Mouse (Mus musculus): ENCODE measurements around the gene Kctd10. TPM values are rescaled to one million over a fixed set of nuclear protein-coding genes. Genes with fewer than 3 reads are reported as not detected.

Gene Kctd10
- polyA plus RNA-seq, 1 experiment from 2014 or later: 86.2 TPM

DNA sequence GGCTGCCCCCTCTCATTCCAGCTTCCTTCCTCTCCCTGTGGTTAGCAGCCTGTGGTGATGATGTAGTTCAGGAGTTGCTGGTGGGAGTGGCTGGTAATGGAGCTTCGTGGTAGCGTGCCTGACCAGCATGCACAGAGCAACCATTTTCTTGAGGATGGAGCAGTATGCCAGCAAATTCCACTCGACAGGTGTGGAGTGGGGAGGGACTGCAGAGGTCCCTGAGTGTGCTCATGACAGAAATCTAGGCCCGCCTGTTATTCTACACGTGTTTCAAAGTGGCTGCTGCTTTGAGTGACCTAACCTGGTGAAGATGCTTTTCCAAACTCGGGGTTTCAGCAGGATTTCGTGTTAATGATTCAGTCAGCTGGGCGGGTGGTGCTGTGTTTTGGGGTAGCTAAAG lies 4.1 kb upstream of the Kctd10 start:
- Histone ChIP-seq H3K27me3 (ENCODE audit: control insufficient read depth, insufficient read depth, low read length) (no peaks in the 10 kb centered on the region), H3K36me3 (ENCODE audit: control insufficient read depth, insufficient read depth, low read length) (peaks cover 50% of the 10 kb centered on the region), H3K4me1 (ENCODE audit: control insufficient read depth, insufficient read depth, low read length) (peaks cover 9% of the 10 kb centered on the region), H3K4me2 (replicated peaks; ENCODE audit: low read depth, low read length) (no peak overlapping the region), H3K4me3 (ENCODE audit: low read length) (no peak overlapping the region), H3K9me3 (ENCODE audit: control insufficient read depth, low read length) (no peaks in the 10 kb centered on the region), H3K9ac (ENCODE audit: low read depth, low read length) (no peak overlapping the region), H3K27ac (ENCODE audit: low read depth, low read length) (no peak overlapping the region)
- ATAC-seq (ENCODE audit: low FRiP score, low TSS enrichment): no peak
- WGBS: 93% methylated on average over 8 of the region's 8 CpGs

DNA sequence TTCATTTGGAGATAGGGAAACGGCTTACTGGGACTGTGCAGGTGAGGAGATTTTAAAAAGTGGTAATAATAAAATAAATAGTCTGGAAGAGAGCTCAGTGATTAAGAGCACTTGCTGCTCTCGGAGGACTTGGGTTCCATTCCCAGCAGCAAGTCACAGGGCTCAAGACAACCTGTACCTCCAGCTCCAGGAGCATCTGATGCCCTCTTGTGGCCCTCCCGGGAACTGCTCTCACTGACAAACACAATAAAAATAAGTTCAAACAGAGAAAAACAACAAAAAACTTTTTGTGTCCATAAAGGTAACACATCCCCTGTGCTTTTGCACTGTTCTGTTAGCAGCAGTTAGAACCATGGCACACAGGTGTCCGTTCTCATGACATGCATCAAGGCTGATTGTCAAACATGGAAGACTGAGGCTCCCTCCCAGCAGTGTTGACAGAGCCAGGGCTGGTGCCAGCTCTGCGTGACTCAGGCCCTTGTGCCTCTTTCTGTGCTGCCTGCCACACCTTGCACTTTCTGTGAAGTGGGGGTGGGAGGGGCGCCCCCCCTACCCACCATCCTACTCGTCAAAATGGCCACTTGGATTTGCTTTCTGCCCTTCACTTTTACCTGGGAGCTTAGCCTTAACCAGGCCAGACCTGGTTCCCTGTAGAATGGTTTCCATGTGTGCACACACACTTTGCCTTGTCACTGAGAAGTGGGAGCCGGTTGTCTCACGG lies 3.0 kb upstream of the Kctd10 start:
- Histone ChIP-seq H3K9ac (ENCODE audit: low read depth, low read length) (no peak overlapping the region), H3K27ac (ENCODE audit: low read depth, low read length) (no peak overlapping the region), H3K4me1 (ENCODE audit: control insufficient read depth, insufficient read depth, low read length) (peaks cover 17% of the 10 kb centered on the region), H3K9me3 (ENCODE audit: control insufficient read depth, low read length) (no peaks in the 10 kb centered on the region), H3K36me3 (ENCODE audit: control insufficient read depth, insufficient read depth, low read length) (peaks cover 39% of the 10 kb centered on the region), H3K27me3 (ENCODE audit: control insufficient read depth, insufficient read depth, low read length) (no peaks in the 10 kb centered on the region), H3K4me2 (replicated peaks; ENCODE audit: low read depth, low read length) (no peak overlapping the region), H3K4me3 (ENCODE audit: low read length) (no peak overlapping the region)
- ATAC-seq (ENCODE audit: low FRiP score, low TSS enrichment): no peak
- 84% methylated on average over 9 of the region's 9 CpGs for WGBS

DNA sequence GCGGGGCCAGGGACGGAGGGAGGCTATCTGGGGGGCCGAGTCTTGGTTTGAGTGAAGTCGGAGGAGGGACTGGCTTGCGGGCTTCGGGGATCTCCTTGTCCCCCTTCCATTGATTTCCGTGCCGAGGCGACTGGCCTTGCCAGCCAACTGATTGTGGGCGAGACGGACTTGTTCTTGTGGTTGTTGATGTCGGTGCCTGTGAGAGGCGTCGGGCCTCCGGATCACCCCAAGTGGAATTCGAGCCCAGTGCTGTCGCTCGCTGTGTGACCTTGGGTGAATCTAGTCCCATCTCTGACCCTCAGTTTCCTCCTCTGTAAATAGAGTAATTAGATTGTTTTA lies 674 bp upstream of the Kctd10 start:
- peak overlapping the region; percentile 80 for H3K4me2 ChIP-seq (replicated peaks; ENCODE audit: low read depth, low read length)
- ATAC-seq (ENCODE audit: low FRiP score, low TSS enrichment): peak; percentile 4; the same call in 1 of the 2 replicates
- peak overlapping the region; percentile 63 for H3K27ac ChIP-seq (ENCODE audit: low read depth, low read length)
- H3K27me3 ChIP-seq (ENCODE audit: control insufficient read depth, insufficient read depth, low read length): no peaks in the 10 kb centered on the region
- H3K4me1 ChIP-seq (ENCODE audit: control insufficient read depth, insufficient read depth, low read length): peaks cover 28% of the 10 kb centered on the region
- H3K9me3 ChIP-seq (ENCODE audit: control insufficient read depth, low read length): no peaks in the 10 kb centered on the region
- peak overlapping the region; percentile 95 for H3K4me3 ChIP-seq (ENCODE audit: low read length)
- peaks cover 15% of the 10 kb centered on the region for H3K36me3 ChIP-seq (ENCODE audit: control insufficient read depth, insufficient read depth, low read length)
- peak overlapping the region; percentile 96 for H3K9ac ChIP-seq (ENCODE audit: low read depth, low read length)
- 0% methylated on average over 18 of the region's 18 CpGs for WGBS

DNA sequence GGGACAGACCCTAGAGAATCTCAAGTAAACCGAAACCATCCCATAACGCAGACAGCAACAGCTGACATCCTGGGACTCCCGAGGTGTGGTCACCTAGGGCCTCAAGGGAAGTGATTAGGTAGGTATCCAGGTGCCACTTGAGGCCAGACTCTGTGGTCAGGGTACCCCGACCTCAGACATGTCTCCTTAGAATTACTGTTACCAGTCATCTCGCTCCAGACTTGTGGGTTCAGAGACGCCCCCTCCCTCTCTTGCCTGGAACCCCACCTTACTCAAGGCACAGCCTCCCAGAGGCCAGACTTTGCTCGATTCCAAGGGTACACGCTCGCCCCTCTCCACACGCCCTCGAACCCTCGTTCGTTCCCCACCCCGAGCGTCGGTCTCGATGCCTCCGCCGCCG lies 545 bp downstream of the Kctd10 start:
- Histone ChIP-seq H3K9ac (ENCODE audit: low read depth, low read length) (peak overlapping the region; percentile 96), H3K36me3 (ENCODE audit: control insufficient read depth, insufficient read depth, low read length) (peaks cover 8% of the 10 kb centered on the region), H3K27me3 (ENCODE audit: control insufficient read depth, insufficient read depth, low read length) (no peaks in the 10 kb centered on the region), H3K9me3 (ENCODE audit: control insufficient read depth, low read length) (no peaks in the 10 kb centered on the region), H3K4me2 (replicated peaks; ENCODE audit: low read depth, low read length) (peak overlapping the region; percentile 80), H3K27ac (ENCODE audit: low read depth, low read length) (peak overlapping the region; percentile 72), H3K4me1 (ENCODE audit: control insufficient read depth, insufficient read depth, low read length) (peaks cover 29% of the 10 kb centered on the region), H3K4me3 (ENCODE audit: low read length) (peak overlapping the region; percentile 95)
- 1% methylated on average over 20 of the region's 20 CpGs for WGBS
- peak; percentile 38 for ATAC-seq (ENCODE audit: low FRiP score, low TSS enrichment)

DNA sequence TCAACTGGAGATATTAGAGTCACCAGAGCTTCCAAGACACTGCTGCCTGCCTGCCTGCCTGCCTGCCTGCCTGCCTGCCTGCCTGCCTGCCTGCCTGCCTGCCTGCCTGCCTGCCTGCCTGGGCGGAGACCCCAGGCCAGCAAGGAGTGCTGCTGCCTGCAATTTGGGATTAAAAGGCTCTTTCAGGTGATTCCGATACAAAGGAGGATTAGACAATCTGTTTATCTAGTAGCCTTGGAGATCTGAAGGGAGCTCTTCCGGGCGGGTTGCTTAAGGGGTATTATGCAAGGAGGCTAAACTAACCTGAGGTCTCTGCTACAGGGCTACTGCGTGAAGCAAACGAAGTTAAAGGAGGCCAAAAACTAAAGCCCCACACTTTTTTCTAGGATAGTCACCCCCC lies 1.4 kb downstream of the Kctd10 start:
- Histone ChIP-seq H3K36me3 (ENCODE audit: control insufficient read depth, insufficient read depth, low read length) (peaks cover 11% of the 10 kb centered on the region), H3K9me3 (ENCODE audit: control insufficient read depth, low read length) (no peaks in the 10 kb centered on the region), H3K4me3 (ENCODE audit: low read length) (peak overlapping the region; percentile 95), H3K4me1 (ENCODE audit: control insufficient read depth, insufficient read depth, low read length) (peaks cover 29% of the 10 kb centered on the region), H3K27me3 (ENCODE audit: control insufficient read depth, insufficient read depth, low read length) (no peaks in the 10 kb centered on the region), H3K9ac (ENCODE audit: low read depth, low read length) (peak overlapping the region; percentile 96), H3K27ac (ENCODE audit: low read depth, low read length) (peak overlapping the region; percentile 62), H3K4me2 (replicated peaks; ENCODE audit: low read depth, low read length) (peak overlapping the region; percentile 80)
- WGBS: 63% methylated on average over 6 of the region's 6 CpGs
- ATAC-seq (ENCODE audit: low FRiP score, low TSS enrichment): no peak

DNA sequence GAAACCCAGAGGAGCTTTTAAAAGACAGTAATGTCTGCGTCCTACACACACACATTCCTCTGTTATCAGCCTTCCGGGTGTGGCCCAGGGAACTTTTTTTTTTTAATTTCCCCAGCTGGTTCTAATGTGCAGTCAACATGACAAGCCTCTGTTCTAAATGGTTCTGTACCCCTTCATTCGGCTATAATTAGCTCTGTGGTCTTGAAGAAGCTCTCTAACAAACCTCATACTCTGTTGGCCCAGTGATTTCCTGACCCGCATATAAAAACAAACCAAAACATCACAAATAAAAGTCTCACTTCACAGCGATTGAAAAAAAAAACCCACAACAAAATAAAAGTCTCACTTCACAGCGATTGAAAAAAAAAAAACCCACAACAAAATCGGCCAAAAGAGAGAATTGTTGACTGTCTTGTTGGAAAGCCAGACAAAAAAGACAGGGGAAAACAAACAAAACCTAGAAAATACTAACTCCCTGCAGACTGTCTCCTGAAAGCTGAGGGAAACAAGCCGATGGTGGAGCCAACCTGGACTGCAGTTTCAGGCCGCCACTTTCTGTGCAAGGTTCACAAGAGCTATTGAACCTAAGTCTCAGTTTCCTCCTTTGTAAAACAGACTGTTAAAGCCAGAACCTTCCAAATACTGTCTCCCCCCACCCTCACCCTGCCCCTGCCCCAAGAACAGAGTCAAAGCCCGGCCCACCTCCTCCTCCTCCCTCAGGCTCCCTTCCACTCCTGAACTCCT lies 2.0 kb downstream of the Kctd10 start:
- no peak overlapping the region; the same call in 1 of the 2 replicates for H3K9ac ChIP-seq (ENCODE audit: low read depth, low read length)
- H3K4me3 ChIP-seq (ENCODE audit: low read length): peak overlapping the region; percentile 95
- peaks cover 31% of the 10 kb centered on the region for H3K4me1 ChIP-seq (ENCODE audit: control insufficient read depth, insufficient read depth, low read length)

DNA sequence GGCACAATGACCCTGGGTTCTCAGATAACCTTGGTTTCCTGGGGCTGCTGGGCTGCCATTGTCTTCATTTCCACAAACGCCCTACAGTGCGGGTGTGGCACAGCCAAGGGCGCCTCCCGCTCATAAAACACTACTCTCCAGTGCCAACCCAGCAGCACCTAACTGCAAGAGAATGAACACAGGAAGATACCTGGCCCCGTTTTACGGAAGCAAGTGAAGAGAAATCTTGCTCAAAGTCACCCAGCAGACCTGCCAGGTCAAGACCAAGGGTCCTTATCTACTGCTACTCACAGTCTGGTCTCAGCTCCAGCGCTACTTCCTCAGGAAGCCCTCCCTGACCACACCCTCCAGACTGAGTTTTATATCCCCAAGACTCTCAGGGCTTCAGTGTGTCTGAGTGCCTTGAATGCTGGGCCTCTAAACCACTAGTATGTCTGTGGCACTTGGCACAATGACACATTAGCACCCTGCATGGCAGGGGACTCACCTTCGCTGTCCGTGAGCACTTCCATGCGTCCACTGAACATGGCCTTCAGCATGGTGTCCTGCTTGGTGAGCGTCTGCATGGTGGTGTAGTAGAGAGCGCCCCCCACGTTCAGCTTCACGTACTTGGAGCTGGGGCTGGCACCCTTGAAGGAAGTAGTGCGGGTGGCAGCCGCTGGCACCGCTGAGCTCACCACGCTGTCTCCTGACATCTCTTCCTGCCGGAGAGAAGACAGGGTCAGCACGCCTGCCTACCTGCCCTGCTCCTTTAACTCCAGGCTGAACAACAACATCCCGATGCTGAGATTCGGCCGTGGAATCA lies 5.7 kb downstream of the Kctd10 start:
- WGBS: 85% methylated on average over 23 of the region's 23 CpGs
- Histone ChIP-seq H3K9ac (ENCODE audit: low read depth, low read length) (no peak overlapping the region), H3K4me2 (replicated peaks; ENCODE audit: low read depth, low read length) (no peak overlapping the region), H3K9me3 (ENCODE audit: control insufficient read depth, low read length) (no peaks in the 10 kb centered on the region), H3K27me3 (ENCODE audit: control insufficient read depth, insufficient read depth, low read length) (no peaks in the 10 kb centered on the region), H3K27ac (ENCODE audit: low read depth, low read length) (0 out of 2 replicates have a peak overlapping the region, but pooled peaks have one; percentile 6), H3K4me1 (ENCODE audit: control insufficient read depth, insufficient read depth, low read length) (peaks cover 56% of the 10 kb centered on the region), H3K4me3 (ENCODE audit: low read length) (no peak overlapping the region), H3K36me3 (ENCODE audit: control insufficient read depth, insufficient read depth, low read length) (peaks cover 42% of the 10 kb centered on the region)
- no peak for ATAC-seq (ENCODE audit: low FRiP score, low TSS enrichment)

More for the DNA sequence above, 2.0 kb downstream of the Kctd10 start:
- Histone ChIP-seq H3K9me3 (ENCODE audit: control insufficient read depth, low read length) (no peaks in the 10 kb centered on the region), H3K36me3 (ENCODE audit: control insufficient read depth, insufficient read depth, low read length) (peaks cover 17% of the 10 kb centered on the region), H3K4me2 (replicated peaks; ENCODE audit: low read depth, low read length) (peak overlapping the region; percentile 80), H3K27me3 (ENCODE audit: control insufficient read depth, insufficient read depth, low read length) (no peaks in the 10 kb centered on the region), H3K27ac (ENCODE audit: low read depth, low read length) (peak overlapping the region; percentile 62)
- no peak for ATAC-seq (ENCODE audit: low FRiP score, low TSS enrichment)
- 54% methylated on average over 10 of the region's 10 CpGs for WGBS

DNA sequence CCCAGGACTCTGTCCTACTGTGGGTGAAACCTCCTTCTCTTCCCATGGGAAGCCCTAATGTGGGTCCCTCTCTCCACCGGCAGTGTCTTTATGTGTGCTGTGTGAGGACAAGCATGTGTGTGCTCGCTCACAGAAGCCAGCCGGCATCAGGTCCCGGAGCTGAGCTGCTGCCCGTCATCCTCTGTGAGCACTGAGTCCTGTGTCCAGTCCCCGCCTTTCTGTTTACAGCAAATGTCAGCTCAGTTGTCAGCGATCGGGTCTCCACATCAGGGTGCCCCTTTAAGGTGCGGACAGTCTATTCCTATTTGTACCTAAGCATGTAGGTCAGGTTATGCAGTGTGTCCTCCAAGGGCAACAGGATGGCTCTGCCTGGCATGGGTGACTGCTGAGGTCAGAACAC lies 6.7 kb downstream of the Kctd10 start:
- Histone ChIP-seq H3K9me3 (ENCODE audit: control insufficient read depth, low read length) (no peaks in the 10 kb centered on the region), H3K4me1 (ENCODE audit: control insufficient read depth, insufficient read depth, low read length) (peaks cover 55% of the 10 kb centered on the region), H3K4me3 (ENCODE audit: low read length) (no peak overlapping the region), H3K27me3 (ENCODE audit: control insufficient read depth, insufficient read depth, low read length) (no peaks in the 10 kb centered on the region), H3K4me2 (replicated peaks; ENCODE audit: low read depth, low read length) (no peak overlapping the region), H3K27ac (ENCODE audit: low read depth, low read length) (peak overlapping the region; percentile 4; the same call in 1 of the 2 replicates), H3K36me3 (ENCODE audit: control insufficient read depth, insufficient read depth, low read length) (peaks cover 52% of the 10 kb centered on the region), H3K9ac (ENCODE audit: low read depth, low read length) (no peak overlapping the region)
- WGBS: 89% methylated on average over 9 of the region's 9 CpGs
- no peak for ATAC-seq (ENCODE audit: low FRiP score, low TSS enrichment)
